Mouse (Mus musculus): ENCODE measurements at regions not wholly inside any gene's neighbourhood (a gene's known extent, or its start where the extent isn't known, plus 50 kb on each side); places are given as distances from the start of the nearest gene placed in this dataset.

GRCm38 (mm10) chr3:41857446-41857845, 115.0 kb downstream of the D3Ertd751e start:
- no peak for DNase-seq (ENCODE audit: extremely low read depth, insufficient read length, low spot score)

- no peak for DNase-seq (ENCODE audit: extremely low read depth, insufficient read length, low spot score)
These were observed 120.3 kb downstream of the D3Ertd751e start for GRCm38 (mm10) chr3:41862674-41863073.

- DNase-seq (ENCODE audit: extremely low read depth, insufficient read length, low spot score) = no peak
These were observed 166.5 kb downstream of the D3Ertd751e start for GRCm38 (mm10) chr3:41908952-41909351.

- DNase-seq (ENCODE audit: extremely low read depth, insufficient read length, low spot score) = no peak
These were observed 170.8 kb downstream of the D3Ertd751e start for GRCm38 (mm10) chr3:41913190-41913589.

- no peak for DNase-seq (ENCODE audit: extremely low read depth, insufficient read length, low spot score)
These were observed 197.4 kb downstream of the D3Ertd751e start for GRCm38 (mm10) chr3:41939843-41940242.

GRCm38 (mm10) chr3:41942964-41943363, 200.6 kb downstream of the D3Ertd751e start:
- no peak for DNase-seq (ENCODE audit: extremely low read depth, insufficient read length, low spot score)

GRCm38 (mm10) chr3:41949404-41949803, 207.0 kb downstream of the D3Ertd751e start:
- no peak for DNase-seq (ENCODE audit: extremely low read depth, insufficient read length, low spot score)

- DNase-seq (ENCODE audit: extremely low read depth, insufficient read length, low spot score) = no peak
These were observed 215.0 kb downstream of the D3Ertd751e start for GRCm38 (mm10) chr3:41957385-41957784.

- DNase-seq (ENCODE audit: extremely low read depth, insufficient read length, low spot score) = no peak
These were observed 217.8 kb downstream of the D3Ertd751e start for GRCm38 (mm10) chr3:41960209-41960608.

GRCm38 (mm10) chr3:41962923-41963322, 220.5 kb downstream of the D3Ertd751e start:
- DNase-seq (ENCODE audit: extremely low read depth, insufficient read length, low spot score) = no peak

- no peak for DNase-seq (ENCODE audit: extremely low read depth, insufficient read length, low spot score)
These were observed 264.4 kb downstream of the D3Ertd751e start for GRCm38 (mm10) chr3:42006672-42007265.

- DNase-seq (ENCODE audit: extremely low read depth, insufficient read length, low spot score) = no peak
These were observed 280.8 kb downstream of the D3Ertd751e start for GRCm38 (mm10) chr3:42023187-42023586.

GRCm38 (mm10) chr3:42039632-42040031, 297.2 kb downstream of the D3Ertd751e start:
- DNase-seq (ENCODE audit: extremely low read depth, insufficient read length, low spot score) = peak; percentile 1

- DNase-seq (ENCODE audit: extremely low read depth, insufficient read length, low spot score) = no peak
These were observed 297.9 kb downstream of the D3Ertd751e start for GRCm38 (mm10) chr3:42040270-42040812.

- DNase-seq (ENCODE audit: extremely low read depth, insufficient read length, low spot score) = no peak
These were observed 298.5 kb downstream of the D3Ertd751e start for GRCm38 (mm10) chr3:42040959-42041358.

- no peak for DNase-seq (ENCODE audit: extremely low read depth, insufficient read length, low spot score)
These were observed 315.0 kb downstream of the D3Ertd751e start for GRCm38 (mm10) chr3:42057286-42057868.

GRCm38 (mm10) chr3:42065093-42065935, 322.9 kb downstream of the D3Ertd751e start:
- DNase-seq (ENCODE audit: extremely low read depth, insufficient read length, low spot score) = no peak

GRCm38 (mm10) chr3:42065962-42066361, 323.6 kb downstream of the D3Ertd751e start:
- DNase-seq (ENCODE audit: extremely low read depth, insufficient read length, low spot score) = no peak

- DNase-seq (ENCODE audit: extremely low read depth, insufficient read length, low spot score) = no peak
These were observed 324.6 kb downstream of the D3Ertd751e start for GRCm38 (mm10) chr3:42067036-42067435.

- DNase-seq (ENCODE audit: extremely low read depth, insufficient read length, low spot score) = no peak
These were observed 332.3 kb downstream of the D3Ertd751e start for GRCm38 (mm10) chr3:42074532-42075287.

Data from 3134 (cell line).